Mouse (Mus musculus): ENCODE results near the gene Entpd7. TPM values are rescaled to one million over a fixed set of nuclear protein-coding genes. Genes with fewer than 3 reads are reported as not detected.

Entpd7 gene
- polyA plus RNA-seq, 1 experiment from 2014 or later, result 13.7 TPM

GRCm38 (mm10) chr19:43704787-43705497 lies 15.5 kb downstream of the Entpd7 start:
- Histone ChIP-seq H3K4me1 (ENCODE audit: control insufficient read depth, insufficient read depth, low read length) (no peaks in the 10 kb centered on the region), H3K4me2 (ENCODE audit: low read depth, severe bottlenecking) (no peak overlapping the region), H3K36me3 (ENCODE audit: control insufficient read depth, insufficient read depth, low read length) (peaks cover 5% of the 10 kb centered on the region; the same call in 1 of the 2 replicates), H3K27me3 (ENCODE audit: control insufficient read depth, insufficient read depth, low read length) (no peaks in the 10 kb centered on the region), H3K9me3 (ENCODE audit: control insufficient read depth, low read length) (no peaks in the 10 kb centered on the region), H3K9ac (ENCODE audit: low read length) (no peak overlapping the region), H3K4me3 (ENCODE audit: low read depth, low read length) (no peak overlapping the region), H3K27ac (replicated peaks; ENCODE audit: low read depth, low read length) (no peak overlapping the region)
- ATAC-seq (ENCODE audit: insufficient number of reproducible peaks, low FRiP score, low TSS enrichment, low read depth) (no peak), DNase-seq (ENCODE audit: low spot score) (no peak)
- WGBS, result 90% methylated on average over 17 of the region's 17 CpGs

- WGBS, result 88% methylated on average over 7 of the region's 7 CpGs
- ATAC-seq (ENCODE audit: insufficient number of reproducible peaks, low FRiP score, low TSS enrichment, low read depth) (no peak), DNase-seq (ENCODE audit: low spot score) (no peak)
- H3K36me3 ChIP-seq (ENCODE audit: control insufficient read depth, insufficient read depth, low read length), result peaks cover 3% of the 10 kb centered on the region; the same call in 1 of the 2 replicates
- no peaks in the 10 kb centered on the region for H3K4me1 ChIP-seq (ENCODE audit: control insufficient read depth, insufficient read depth, low read length)
- H3K9ac ChIP-seq (ENCODE audit: low read length), result no peak overlapping the region
- H3K4me3 ChIP-seq (ENCODE audit: low read depth, low read length), result no peak overlapping the region
- no peak overlapping the region for H3K27ac ChIP-seq (replicated peaks; ENCODE audit: low read depth, low read length)
- H3K27me3 ChIP-seq (ENCODE audit: control insufficient read depth, insufficient read depth, low read length), result no peaks in the 10 kb centered on the region
- H3K9me3 ChIP-seq (ENCODE audit: control insufficient read depth, low read length), result no peaks in the 10 kb centered on the region
- H3K4me2 ChIP-seq (ENCODE audit: low read depth, severe bottlenecking), result no peak overlapping the region
These were observed 18.7 kb downstream of the Entpd7 start for GRCm38 (mm10) chr19:43708206-43708605.

GRCm38 (mm10) chr19:43709317-43709716 lies 19.8 kb downstream of the Entpd7 start:
- WGBS, result 92% methylated on average over 8 of the region's 8 CpGs
- Histone ChIP-seq H3K36me3 (ENCODE audit: control insufficient read depth, insufficient read depth, low read length) (peaks cover 3% of the 10 kb centered on the region; the same call in 1 of the 2 replicates), H3K4me3 (ENCODE audit: low read depth, low read length) (no peak overlapping the region)

GRCm38 (mm10) chr19:43711159-43711916 lies 21.9 kb downstream of the Entpd7 start:
- WGBS, result 63% methylated on average over 21 of the region's 22 CpGs
- no peaks in the 10 kb centered on the region for H3K4me1 ChIP-seq (ENCODE audit: control insufficient read depth, insufficient read depth, low read length)
- H3K9ac ChIP-seq (ENCODE audit: low read length), result no peak overlapping the region
- H3K9me3 ChIP-seq (ENCODE audit: control insufficient read depth, low read length), result no peaks in the 10 kb centered on the region
- DNase-seq (ENCODE audit: low spot score) (no peak), ATAC-seq (ENCODE audit: insufficient number of reproducible peaks, low FRiP score, low TSS enrichment, low read depth) (no peak)
- no peaks in the 10 kb centered on the region for H3K27me3 ChIP-seq (ENCODE audit: control insufficient read depth, insufficient read depth, low read length)
- H3K27ac ChIP-seq (replicated peaks; ENCODE audit: low read depth, low read length), result no peak overlapping the region
- H3K4me3 ChIP-seq (ENCODE audit: low read depth, low read length), result no peak overlapping the region
- no peak overlapping the region for H3K4me2 ChIP-seq (ENCODE audit: low read depth, severe bottlenecking)
- no peaks in the 10 kb centered on the region; the same call in 1 of the 2 replicates for H3K36me3 ChIP-seq (ENCODE audit: control insufficient read depth, insufficient read depth, low read length)

More at GRCm38 (mm10) chr19:43709317-43709716, 19.8 kb downstream of the Entpd7 start:
- Histone ChIP-seq H3K27me3 (ENCODE audit: control insufficient read depth, insufficient read depth, low read length) (no peaks in the 10 kb centered on the region), H3K9me3 (ENCODE audit: control insufficient read depth, low read length) (no peaks in the 10 kb centered on the region), H3K9ac (ENCODE audit: low read length) (no peak overlapping the region), H3K4me1 (ENCODE audit: control insufficient read depth, insufficient read depth, low read length) (no peaks in the 10 kb centered on the region), H3K4me2 (ENCODE audit: low read depth, severe bottlenecking) (no peak overlapping the region), H3K27ac (replicated peaks; ENCODE audit: low read depth, low read length) (no peak overlapping the region)
- DNase-seq (ENCODE audit: low spot score) (no peak), ATAC-seq (ENCODE audit: insufficient number of reproducible peaks, low FRiP score, low TSS enrichment, low read depth) (no peak)

GRCm38 (mm10) chr19:43711971-43712370 lies 22.5 kb downstream of the Entpd7 start:
- 75% methylated on average over 5 of the region's 5 CpGs for WGBS

GRCm38 (mm10) chr19:43720061-43720460 lies 30.6 kb downstream of the Entpd7 start:
- ATAC-seq (ENCODE audit: insufficient number of reproducible peaks, low FRiP score, low TSS enrichment, low read depth) (no peak), DNase-seq (ENCODE audit: low spot score) (no peak)
- Histone ChIP-seq H3K4me3 (ENCODE audit: low read depth, low read length) (no peak overlapping the region), H3K9me3 (ENCODE audit: control insufficient read depth, low read length) (no peaks in the 10 kb centered on the region), H3K4me1 (ENCODE audit: control insufficient read depth, insufficient read depth, low read length) (no peaks in the 10 kb centered on the region), H3K4me2 (ENCODE audit: low read depth, severe bottlenecking) (no peak overlapping the region), H3K36me3 (ENCODE audit: control insufficient read depth, insufficient read depth, low read length) (peaks cover 2% of the 10 kb centered on the region), H3K9ac (ENCODE audit: low read length) (no peak overlapping the region), H3K27me3 (ENCODE audit: control insufficient read depth, insufficient read depth, low read length) (no peaks in the 10 kb centered on the region), H3K27ac (replicated peaks; ENCODE audit: low read depth, low read length) (no peak overlapping the region)
- WGBS, result 94% methylated on average over 11 of the region's 11 CpGs

More at GRCm38 (mm10) chr19:43711971-43712370, 22.5 kb downstream of the Entpd7 start:
- Histone ChIP-seq H3K27ac (replicated peaks; ENCODE audit: low read depth, low read length) (no peak overlapping the region), H3K9me3 (ENCODE audit: control insufficient read depth, low read length) (no peaks in the 10 kb centered on the region), H3K9ac (ENCODE audit: low read length) (no peak overlapping the region), H3K36me3 (ENCODE audit: control insufficient read depth, insufficient read depth, low read length) (no peaks in the 10 kb centered on the region; the same call in 1 of the 2 replicates), H3K4me3 (ENCODE audit: low read depth, low read length) (no peak overlapping the region), H3K27me3 (ENCODE audit: control insufficient read depth, insufficient read depth, low read length) (no peaks in the 10 kb centered on the region), H3K4me1 (ENCODE audit: control insufficient read depth, insufficient read depth, low read length) (no peaks in the 10 kb centered on the region), H3K4me2 (ENCODE audit: low read depth, severe bottlenecking) (no peak overlapping the region)
- ATAC-seq (ENCODE audit: insufficient number of reproducible peaks, low FRiP score, low TSS enrichment, low read depth) (no peak), DNase-seq (ENCODE audit: low spot score) (no peak)

- Histone ChIP-seq H3K9ac (ENCODE audit: low read length) (no peak overlapping the region), H3K9me3 (ENCODE audit: control insufficient read depth, low read length) (no peaks in the 10 kb centered on the region), H3K36me3 (ENCODE audit: control insufficient read depth, insufficient read depth, low read length) (peaks cover 7% of the 10 kb centered on the region), H3K4me1 (ENCODE audit: control insufficient read depth, insufficient read depth, low read length) (no peaks in the 10 kb centered on the region), H3K27me3 (ENCODE audit: control insufficient read depth, insufficient read depth, low read length) (no peaks in the 10 kb centered on the region), H3K4me2 (ENCODE audit: low read depth, severe bottlenecking) (no peak overlapping the region; the same call in 1 of the 2 replicates), H3K4me3 (ENCODE audit: low read depth, low read length) (no peak overlapping the region), H3K27ac (replicated peaks; ENCODE audit: low read depth, low read length) (no peak overlapping the region)
- DNase-seq (ENCODE audit: low spot score) (no peak), ATAC-seq (ENCODE audit: insufficient number of reproducible peaks, low FRiP score, low TSS enrichment, low read depth) (no peak)
- WGBS, result 77% methylated on average over 8 of the region's 8 CpGs
These were observed 33.4 kb downstream of the Entpd7 start for GRCm38 (mm10) chr19:43722891-43723290.

GRCm38 (mm10) chr19:43723501-43723900 lies 34.0 kb downstream of the Entpd7 start:
- no peak overlapping the region for H3K9ac ChIP-seq (ENCODE audit: low read length)
- DNase-seq (ENCODE audit: low spot score), result no peak
- ATAC-seq (ENCODE audit: insufficient number of reproducible peaks, low FRiP score, low TSS enrichment, low read depth), result no peak
- H3K4me3 ChIP-seq (ENCODE audit: low read depth, low read length), result no peak overlapping the region
- H3K4me2 ChIP-seq (ENCODE audit: low read depth, severe bottlenecking), result no peak overlapping the region
- 91% methylated on average over 10 of the region's 10 CpGs for WGBS
- H3K9me3 ChIP-seq (ENCODE audit: control insufficient read depth, low read length), result no peaks in the 10 kb centered on the region
- H3K27ac ChIP-seq (replicated peaks; ENCODE audit: low read depth, low read length), result no peak overlapping the region
- H3K27me3 ChIP-seq (ENCODE audit: control insufficient read depth, insufficient read depth, low read length), result no peaks in the 10 kb centered on the region
- no peaks in the 10 kb centered on the region for H3K4me1 ChIP-seq (ENCODE audit: control insufficient read depth, insufficient read depth, low read length)
- H3K36me3 ChIP-seq (ENCODE audit: control insufficient read depth, insufficient read depth, low read length), result peaks cover 7% of the 10 kb centered on the region

Data from limb, embryonic 11.5 days (tissue).